Mouse (Mus musculus) left cerebral cortex, postnatal 14 days (tissue): Measurements from ENCODE around the gene Abca6. TPM values are rescaled to one million over a fixed set of nuclear protein-coding genes. Genes with fewer than 3 reads are reported as not detected.

Source experiments
- DNase-seq, 2 experiments: peaks; one replicate each; pipeline ENCODE4 v3.0.0; 2021 to 2022; ENCODE audit warnings: low spot score in 2 of 2, mixed read lengths in 1 of 2
- intact Hi-C: fragments of 180-260 bp; cut with DNase I; formaldehyde crosslinking; loops from one replicate; pipeline ENCODE4 v1.15.1; 2025
- long read RNA-seq, 2 experiments: library from polyadenylated mRNA; stranded (forward); transcript quantifications; one replicate each; pipeline ENCODE4 v2.0.0; 2021
- total RNA-seq, 2 experiments: library from RNA; stranded (reverse); gene quantifications; 2 replicates each; pipeline ENCODE4 v1.2.3; 2021

Abca6 gene
- total RNA-seq = 1 to 10 TPM; 1.2 to 1.5 TPM
- long read RNA-seq, experiment 1 = 0 reads
- long read RNA-seq, experiment 2, partial matches to known transcripts = 0 of 1 reads
- long read RNA-seq, experiment 2, other reads (novel, unspliced or antisense) = 1 of 1 reads

GRCm38 (mm10) chr11:110251534-110251933, at the start of gene Abca6:
Gene Abca6, minus strand, starts transcription at chr11:110251776.
- intact Hi-C loops = no loop called here
- no peak for DNase-seq

- DNase-seq = no peak
- intact Hi-C loops = no loop called here
Measured at GRCm38 (mm10) chr11:110297917-110298533, 46.4 kb upstream of the Abca6 start.

GRCm38 (mm10) chr11:110290586-110290985, 39.0 kb upstream of the Abca6 start:
- peak in 1 of 2 experiments; percentile 13 for DNase-seq
- intact Hi-C loops = no loop called here

- no peak for DNase-seq
- intact Hi-C loops = loop anchor here (10.0 kb wide), 1 partner anchor 324 kb away; no protein-coding TSS in a partner anchor
Measured at GRCm38 (mm10) chr11:110288423-110288822, 36.8 kb upstream of the Abca6 start.

- no peak for DNase-seq
- intact Hi-C loops = loop anchor here (10.0 kb wide), 1 partner anchor 323 kb away; no protein-coding TSS in a partner anchor
Measured at GRCm38 (mm10) chr11:110287694-110288093, 36.1 kb upstream of the Abca6 start.

GRCm38 (mm10) chr11:110286331-110286730, 34.8 kb upstream of the Abca6 start:
- intact Hi-C loops = loop anchor here (10.0 kb wide), 1 partner anchor 322 kb away; no protein-coding TSS in a partner anchor
- no peak for DNase-seq

- intact Hi-C loops = loop anchor here (10.0 kb wide), 1 partner anchor 320 kb away; no protein-coding TSS in a partner anchor
- DNase-seq = no peak
Measured at GRCm38 (mm10) chr11:110284849-110285248, 33.3 kb upstream of the Abca6 start.

- DNase-seq = no peak
- intact Hi-C loops = loop anchor here (10.0 kb wide), 1 partner anchor 319 kb away; no protein-coding TSS in a partner anchor
Measured at GRCm38 (mm10) chr11:110284185-110284787, 32.7 kb upstream of the Abca6 start.

GRCm38 (mm10) chr11:110274794-110275193, 23.2 kb upstream of the Abca6 start:
- DNase-seq = no peak
- intact Hi-C loops = loop anchor here (5.0 to 10.0 kb wide), 2 partner anchors 38 to 610 kb away; no protein-coding TSS in a partner anchor

- peak; percentile 80 for DNase-seq
- intact Hi-C loops = loop anchor here (10.0 kb wide), 1 partner anchor 607 kb away; no protein-coding TSS in a partner anchor
Measured at GRCm38 (mm10) chr11:110271745-110272144, 20.2 kb upstream of the Abca6 start.

- intact Hi-C loops = loop anchor here (5.0 to 10.0 kb wide), 2 partner anchors 164 to 376 kb away; no protein-coding TSS in a partner anchor
Measured at GRCm38 (mm10) chr11:110268244-110268844, 16.8 kb upstream of the Abca6 start.

GRCm38 (mm10) chr11:110267232-110267631, 15.7 kb upstream of the Abca6 start:
- DNase-seq = no peak
- intact Hi-C loops = loop anchor here (5.0 to 10.0 kb wide), 2 partner anchors 162 to 375 kb away; no protein-coding TSS in a partner anchor

More at GRCm38 (mm10) chr11:110268244-110268844, 16.8 kb upstream of the Abca6 start:
- peak; percentile 69 to 83 for DNase-seq

- DNase-seq = peak in 1 of 2 experiments; percentile 3
- intact Hi-C loops = loop anchor here (5.0 to 10.0 kb wide), 2 partner anchors 162 to 374 kb away; no protein-coding TSS in a partner anchor
Measured at GRCm38 (mm10) chr11:110266757-110267156, 15.2 kb upstream of the Abca6 start.

- no peak for DNase-seq
- intact Hi-C loops = loop anchor here (10.0 kb wide), 1 partner anchor 157 kb away; no protein-coding TSS in a partner anchor
Measured at GRCm38 (mm10) chr11:110261867-110262266, 10.3 kb upstream of the Abca6 start.

- intact Hi-C loops = no loop called here
- DNase-seq = no peak
Measured at GRCm38 (mm10) chr11:110257911-110258310, 6.3 kb upstream of the Abca6 start.

GRCm38 (mm10) chr11:110257061-110257460, 5.5 kb upstream of the Abca6 start:
- no peak for DNase-seq
- intact Hi-C loops = no loop called here

- intact Hi-C loops = no loop called here
- DNase-seq = no peak
Measured at GRCm38 (mm10) chr11:110252256-110252655, 680 bp upstream of the Abca6 start.

GRCm38 (mm10) chr11:110244730-110245129, 6.8 kb downstream of the Abca6 start:
- DNase-seq = no peak
- intact Hi-C loops = no loop called here

GRCm38 (mm10) chr11:110237466-110237865, 14.1 kb downstream of the Abca6 start:
- DNase-seq = no peak
- intact Hi-C loops = no loop called here

- no peak for DNase-seq
- intact Hi-C loops = no loop called here
Measured at GRCm38 (mm10) chr11:110232975-110233374, 18.6 kb downstream of the Abca6 start.
